Mouse (Mus musculus): ENCODE measurements around the gene Ccnt1.
"Not testable (repeated sequence)": the region's sequence is repeated elsewhere in the genome, so short reads cannot be mapped to it uniquely, and the experiment has no call there.

Ccnt1 gene

GRCm38 (mm10) chr15:98541064-98541463 lies 29.7 kb downstream of the Ccnt1 start:
- DNase-seq: no peak

GRCm38 (mm10) chr15:98537923-98538322 lies 32.8 kb downstream of the Ccnt1 start:
- DNase-seq: no peak

- no peak for DNase-seq
These were observed 33.8 kb downstream of the Ccnt1 start for GRCm38 (mm10) chr15:98536828-98537510.

- no peak for DNase-seq
These were observed 34.8 kb downstream of the Ccnt1 start for GRCm38 (mm10) chr15:98535921-98536320.

GRCm38 (mm10) chr15:98533881-98534627 lies 36.7 kb downstream of the Ccnt1 start, which contains the start of gene Kansl2:
Gene Kansl2 (minus strand): TSS chr15:98534264.
- peak; percentile 90 to 97 for DNase-seq

- no peak for DNase-seq
These were observed 37.6 kb downstream of the Ccnt1 start for GRCm38 (mm10) chr15:98533035-98533531.

- no peak for DNase-seq
These were observed 38.4 kb downstream of the Ccnt1 start for GRCm38 (mm10) chr15:98532281-98532680.

GRCm38 (mm10) chr15:98528066-98528563 lies 42.6 kb downstream of the Ccnt1 start:
- DNase-seq: no peak

GRCm38 (mm10) chr15:98527056-98527771 lies 43.5 kb downstream of the Ccnt1 start:
- DNase-seq: no peak

GRCm38 (mm10) chr15:98526057-98526456 lies 44.7 kb downstream of the Ccnt1 start:
- no peak for DNase-seq

GRCm38 (mm10) chr15:98521245-98521644 lies 49.5 kb downstream of the Ccnt1 start:
- DNase-seq: no peak

GRCm38 (mm10) chr15:98517380-98518355 lies 53.1 kb downstream of the Ccnt1 start:
- peak; percentile 35 to 64 for DNase-seq

GRCm38 (mm10) chr15:98514845-98515244 lies 55.9 kb downstream of the Ccnt1 start:
- not testable (repeated sequence) for DNase-seq

- DNase-seq: peak; percentile 23 to 26
These were observed 56.6 kb downstream of the Ccnt1 start for GRCm38 (mm10) chr15:98514146-98514545.

- DNase-seq: not testable (repeated sequence)
These were observed 57.0 kb downstream of the Ccnt1 start for GRCm38 (mm10) chr15:98513676-98514075.

- DNase-seq: peak; percentile 36 to 39
These were observed 57.9 kb downstream of the Ccnt1 start for GRCm38 (mm10) chr15:98512799-98513321.

- no peak for DNase-seq
These were observed 58.5 kb downstream of the Ccnt1 start for GRCm38 (mm10) chr15:98512232-98512631.

GRCm38 (mm10) chr15:98511386-98511928 lies 59.3 kb downstream of the Ccnt1 start:
- DNase-seq: peak; percentile 46

- peak; percentile 66 to 85 for DNase-seq
These were observed 60.0 kb downstream of the Ccnt1 start for GRCm38 (mm10) chr15:98510438-98511385.

- no peak for DNase-seq
These were observed 61.3 kb downstream of the Ccnt1 start for GRCm38 (mm10) chr15:98509387-98509786.

Data from spleen, adult 18-20 months (tissue).